Mouse (Mus musculus): Measurements from ENCODE around the gene Cenps. TPM values are rescaled to one million over a fixed set of nuclear protein-coding genes. Genes with fewer than 3 reads are reported as not detected.

Gene Cenps
- total RNA-seq, 4 experiments from 2014 or later = 24.7 to 33.6 (median 29.6) TPM

GRCm38 (mm10) chr4:149157415-149157973 is 20.1 kb upstream of the Cenps start:
- DNase-seq (ENCODE audit: low spot score in 2 of 2) = no peak

- DNase-seq (ENCODE audit: low spot score in 2 of 2) = no peak
Observed at GRCm38 (mm10) chr4:149155711-149156110, 18.3 kb upstream of the Cenps start.

- DNase-seq (ENCODE audit: low spot score in 2 of 2) = no peak
Observed at GRCm38 (mm10) chr4:149154859-149155258, 17.4 kb upstream of the Cenps start.

DNA sequence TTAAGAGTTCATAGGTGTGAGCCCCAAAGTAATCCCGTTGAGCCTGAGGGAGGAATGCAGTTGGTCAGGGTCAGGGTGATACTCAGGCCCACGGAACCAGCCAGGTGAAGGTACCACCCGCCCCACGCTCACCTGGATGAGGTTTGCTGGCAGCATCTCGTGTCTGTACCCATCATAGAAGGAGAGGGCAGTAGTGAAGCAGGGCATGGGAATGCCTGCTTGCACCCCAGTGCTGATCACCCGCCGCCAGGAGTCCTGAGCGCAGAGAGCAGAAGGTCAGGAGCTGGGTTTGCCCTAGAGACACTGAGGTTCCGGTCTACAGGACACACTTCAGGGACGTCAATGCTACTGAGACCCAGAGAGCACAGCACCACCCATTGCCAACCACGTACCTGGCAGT is 13.3 kb upstream of the Cenps start:
- no peak for DNase-seq (ENCODE audit: low spot score in 2 of 2)

DNA sequence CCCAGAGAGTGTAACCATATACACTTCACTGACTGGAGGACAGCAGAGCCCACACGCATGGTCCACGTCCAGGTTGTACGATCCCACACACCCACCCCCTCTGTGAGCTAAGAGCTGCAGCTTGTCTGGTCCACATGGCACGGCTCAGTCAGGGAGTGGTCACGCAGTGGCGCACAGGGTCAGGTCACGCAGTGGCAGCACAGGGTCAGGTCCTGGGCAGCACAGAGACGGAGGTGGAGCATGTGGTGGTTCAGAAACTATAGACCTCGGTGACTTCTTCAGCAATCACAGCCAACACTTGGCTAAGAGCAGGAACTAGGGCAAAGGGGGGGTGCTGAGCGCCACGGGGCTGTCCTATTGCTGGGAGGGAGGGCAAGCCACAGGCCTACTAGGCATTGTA is 12.8 kb upstream of the Cenps start:
- no peak for DNase-seq (ENCODE audit: low spot score in 2 of 2)

GRCm38 (mm10) chr4:149149611-149150010 is 12.2 kb upstream of the Cenps start:
- DNase-seq (ENCODE audit: low spot score in 2 of 2) = no peak

DNA sequence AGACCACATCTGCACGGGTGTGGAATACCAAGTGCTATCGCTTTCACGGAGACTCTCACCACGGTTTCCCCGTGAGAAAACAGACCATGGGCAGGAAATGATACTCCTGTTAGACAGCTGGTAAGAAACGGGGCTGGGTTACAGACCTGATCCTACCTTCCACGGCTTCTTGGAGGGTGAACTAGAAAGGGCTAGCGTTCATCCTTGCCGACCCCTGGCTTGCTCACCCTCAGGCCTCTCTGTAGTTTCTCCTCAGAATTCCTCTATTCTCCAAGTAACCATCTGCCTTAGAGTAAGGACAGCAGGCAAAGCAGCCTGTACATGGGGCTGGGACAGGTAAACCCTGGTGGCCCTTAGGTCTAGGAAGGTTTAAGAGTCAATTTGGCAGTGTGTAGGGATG is 11.8 kb upstream of the Cenps start:
- DNase-seq (ENCODE audit: low spot score in 2 of 2) = no peak

DNA sequence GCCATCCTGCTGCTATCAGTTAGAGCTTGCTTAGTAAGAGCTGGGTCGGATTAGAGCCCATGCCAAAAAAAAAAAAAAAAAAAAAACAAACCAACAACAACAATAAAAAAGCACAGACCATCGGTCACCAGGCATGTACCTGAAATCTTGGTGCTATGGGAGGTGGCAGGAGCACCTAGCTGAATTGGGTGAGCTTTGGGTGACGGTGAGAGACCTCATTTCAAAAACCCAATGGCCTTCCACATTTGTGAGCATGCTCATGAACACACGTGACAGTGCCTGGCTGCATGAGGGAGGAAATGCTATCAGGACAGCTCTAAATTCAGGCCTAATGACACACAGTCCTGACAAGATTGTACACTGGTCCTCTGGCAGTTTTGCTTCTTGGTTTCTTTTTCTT is 10.7 kb upstream of the Cenps start:
- DNase-seq (ENCODE audit: low spot score in 2 of 2) = no peak

DNA sequence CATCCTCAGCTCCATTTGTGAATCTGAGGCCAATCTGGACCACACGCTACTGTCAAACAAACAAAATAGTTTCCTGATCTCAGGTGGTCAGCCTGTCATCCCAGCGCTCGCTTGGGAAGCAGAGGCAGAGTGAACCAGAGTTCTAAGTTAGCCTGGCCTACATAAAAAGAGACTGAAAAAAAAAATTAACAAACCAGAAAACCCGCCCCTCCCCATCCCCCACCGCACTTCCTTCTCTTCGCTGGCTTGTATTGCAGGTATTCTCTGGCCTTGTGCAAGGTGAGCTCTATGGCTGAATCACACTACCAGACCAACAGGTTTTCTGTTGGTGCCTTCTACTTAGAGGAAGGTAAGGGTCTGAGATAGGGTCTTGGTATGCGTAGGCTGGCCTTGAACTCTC is 10.1 kb upstream of the Cenps start:
- no peak for DNase-seq (ENCODE audit: low spot score in 2 of 2)

- DNase-seq (ENCODE audit: low spot score in 2 of 2) = no peak
Observed at GRCm38 (mm10) chr4:149145151-149145550, 7.7 kb upstream of the Cenps start.

- peak; percentile 71 to 89 for DNase-seq (ENCODE audit: low spot score in 2 of 2)
Observed at GRCm38 (mm10) chr4:149144459-149144858, 7.0 kb upstream of the Cenps start.

- no peak for DNase-seq (ENCODE audit: low spot score in 2 of 2)
Observed at GRCm38 (mm10) chr4:149143594-149143993, 6.2 kb upstream of the Cenps start.

DNA sequence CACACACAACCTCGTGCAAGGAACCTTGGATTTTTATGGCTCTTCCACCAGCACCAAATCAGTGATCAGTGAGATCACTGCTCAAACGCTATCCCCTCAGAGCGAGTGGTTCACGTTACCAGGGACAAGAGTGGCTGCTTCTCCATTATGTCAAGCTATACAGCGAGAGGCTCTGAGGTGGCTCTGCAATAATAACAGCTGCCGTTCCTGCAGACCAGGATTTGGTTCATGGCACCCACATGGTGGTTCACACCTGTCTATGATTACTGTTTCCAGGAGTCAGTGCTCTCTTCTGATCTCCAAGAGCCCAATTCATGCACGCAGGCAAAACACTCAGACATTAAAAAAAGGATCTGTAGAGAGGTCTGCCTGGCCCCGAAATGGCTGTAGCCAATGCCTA is 1.1 kb upstream of the Cenps start:
- DNase-seq (ENCODE audit: low spot score in 2 of 2) = no peak

- DNase-seq (ENCODE audit: low spot score in 2 of 2) = no peak
Observed at GRCm38 (mm10) chr4:149136116-149136850, 1.1 kb downstream of the Cenps start.

- DNase-seq (ENCODE audit: low spot score in 2 of 2) = no peak
Observed at GRCm38 (mm10) chr4:149133395-149133794, 4.0 kb downstream of the Cenps start.

DNA sequence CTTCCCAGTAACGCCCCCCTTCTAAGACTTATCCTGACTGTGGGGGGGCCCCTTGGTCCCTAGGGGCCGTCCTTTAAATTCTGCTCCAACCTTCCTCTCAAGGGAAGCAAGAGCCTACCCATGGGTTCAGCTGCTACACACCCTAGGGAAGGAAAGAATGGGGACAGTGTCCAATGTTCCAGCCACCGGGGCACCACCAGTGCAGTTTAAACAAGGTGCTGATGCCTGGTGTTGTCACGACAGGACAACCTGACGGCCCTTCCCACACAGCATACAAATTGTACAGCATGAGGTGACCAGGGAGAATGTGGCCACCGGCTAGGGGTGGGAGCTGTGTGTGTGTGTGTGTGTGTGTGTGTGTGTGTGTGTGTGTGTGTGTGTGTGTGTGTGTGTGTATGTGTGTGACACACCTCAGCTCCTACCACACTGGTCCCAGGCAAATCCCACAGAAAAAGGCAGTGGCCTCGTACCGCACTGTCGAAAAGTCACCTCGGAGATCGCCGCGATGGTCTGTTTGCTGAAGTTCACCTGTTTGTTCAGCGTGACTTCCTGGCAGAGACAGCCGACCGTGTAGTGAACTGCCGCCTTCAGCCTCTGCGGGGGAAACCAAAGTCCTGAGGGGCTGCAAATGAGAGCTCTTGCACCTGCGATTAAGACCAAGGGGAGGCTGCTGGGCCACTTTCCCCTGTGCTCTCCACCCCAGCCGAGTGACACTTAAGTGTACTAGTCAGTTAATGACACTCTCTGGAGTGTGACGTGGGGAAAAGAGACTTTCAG is 5.5 kb downstream of the Cenps start:
- DNase-seq (ENCODE audit: low spot score in 2 of 2) = no peak

DNA sequence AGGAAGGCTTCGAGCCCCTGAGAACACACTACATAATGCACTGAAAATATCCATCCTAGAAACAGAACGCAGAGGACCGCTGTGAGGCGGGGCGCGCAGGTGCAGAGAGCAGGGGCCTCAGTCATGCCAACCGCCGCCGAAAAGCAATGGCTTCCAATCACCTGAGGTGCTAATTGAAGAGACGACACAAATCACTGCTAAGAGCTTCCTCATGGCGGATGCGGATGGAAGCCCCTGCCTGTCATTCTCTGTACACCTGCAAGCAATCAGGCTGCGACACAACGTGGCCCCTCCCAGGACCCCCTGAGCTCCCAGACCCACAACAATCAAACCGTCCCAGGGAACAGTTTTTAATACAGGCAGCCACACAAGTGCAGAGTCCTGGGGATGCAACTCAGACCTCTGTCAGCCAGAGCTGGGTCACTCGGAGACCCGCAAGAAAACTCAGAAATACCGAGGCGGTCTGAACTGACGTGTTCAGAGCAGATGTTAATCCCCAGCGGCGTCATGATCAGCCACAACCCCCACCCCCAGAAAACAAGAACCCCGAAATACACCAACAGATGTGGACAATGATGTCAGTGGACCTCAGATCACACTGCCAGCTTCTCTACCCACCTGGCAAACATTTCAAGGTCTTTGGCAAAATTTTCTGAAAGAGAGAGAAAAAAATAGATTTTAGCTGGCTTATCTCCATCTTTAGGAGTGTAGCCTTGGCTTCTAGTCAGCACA is 6.2 kb downstream of the Cenps start:
- no peak for DNase-seq (ENCODE audit: low spot score in 2 of 2)

DNA sequence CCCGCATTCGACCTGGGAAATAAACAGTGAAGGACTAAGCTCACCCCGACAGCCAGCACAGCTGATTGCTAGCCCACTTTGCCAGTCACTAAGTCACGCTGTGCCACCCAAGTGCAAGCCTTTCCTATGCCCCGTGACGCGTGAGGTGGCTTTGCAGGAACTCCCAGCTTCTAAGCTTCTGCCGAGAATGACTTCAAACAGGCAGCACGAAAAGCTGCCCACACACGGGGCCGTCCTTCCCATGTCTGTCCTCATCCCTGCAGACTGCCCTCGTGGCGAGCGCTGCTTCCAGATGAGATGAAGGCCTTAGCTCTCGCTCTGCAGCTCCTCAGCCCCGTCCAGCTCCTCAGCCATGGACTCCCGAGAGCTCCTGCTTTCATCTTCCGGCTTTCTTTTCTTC is 9.0 kb downstream of the Cenps start:
- DNase-seq (ENCODE audit: low spot score in 2 of 2) = no peak

GRCm38 (mm10) chr4:149126663-149127062 is 10.8 kb downstream of the Cenps start, which contains the start of gene Cort:
Gene Cort, minus strand, starts transcription at chr4:149126763.
- DNase-seq (ENCODE audit: low spot score in 2 of 2) = no peak

GRCm38 (mm10) chr4:149126115-149126509 is 11.3 kb downstream of the Cenps start:
- no peak for DNase-seq (ENCODE audit: low spot score in 2 of 2)

GRCm38 (mm10) chr4:149125341-149126114 is 11.9 kb downstream of the Cenps start:
- no peak for DNase-seq (ENCODE audit: low spot score in 2 of 2)

All from layer of hippocampus, adult 8-10 months (tissue).